Mouse (Mus musculus) midbrain, embryonic 14.5 days (tissue): ENCODE data around the gene Tiprl. TPM values are rescaled to one million over a fixed set of nuclear protein-coding genes. Genes with fewer than 3 reads are reported as not detected.

Experiments used
- ATAC-seq: fragments of 200-750 bp; cut with Nextera tagmentation; 2 replicates; pipeline ENCODE4 v1.8.0; 2017; ENCODE audit warnings: moderate number of reproducible peaks, moderate library complexity; ENCODE audit not compliant: low FRiP score, low TSS enrichment
- DNase-seq: peaks from one replicate; pipeline ENCODE4 v3.0.0-alpha.2; 2015
- H3K27ac ChIP-seq: fragments of 300-500 bp; sonication (generic); replicated peaks from 2 replicates; pipeline ENCODE4 v1.5.1; 2014; ENCODE audit warnings: mild to moderate bottlenecking, low read depth, low read length, moderate library complexity
- H3K27me3 ChIP-seq: fragments of 300-500 bp; sonication (generic); 2 replicates; pipeline ENCODE4 v1.6.1; 2014; ENCODE audit warnings: low read length, control low read depth, mixed read lengths; ENCODE audit not compliant: control insufficient read depth, insufficient read depth
- H3K36me3 ChIP-seq: fragments of 300-500 bp; sonication (generic); 2 replicates; pipeline ENCODE4 v1.6.1; 2014; ENCODE audit warnings: low read length, control low read depth; ENCODE audit not compliant: control insufficient read depth, insufficient read depth
- H3K4me1 ChIP-seq: fragments of 300-500 bp; sonication (generic); 2 replicates; pipeline ENCODE4 v1.6.1; 2014; ENCODE audit warnings: mild to moderate bottlenecking, antibody characterized with exemption, low read length, control low read depth; ENCODE audit not compliant: control insufficient read depth, insufficient read depth
- H3K4me2 ChIP-seq: fragments of 300-500 bp; sonication (generic); 2 replicates; pipeline ENCODE4 v1.6.1; 2014; ENCODE audit warnings: mild to moderate bottlenecking, low read length, moderate library complexity
- H3K4me3 ChIP-seq: fragments of 300-500 bp; sonication (generic); replicated peaks from 2 replicates; pipeline ENCODE4 v1.5.1; 2014; ENCODE audit warnings: low read depth, low read length
- H3K9ac ChIP-seq: fragments of 300-500 bp; sonication (generic); replicated peaks from 2 replicates; pipeline ENCODE4 v1.6.1; 2014; ENCODE audit warnings: mild to moderate bottlenecking, low read length, moderate library complexity
- H3K9me3 ChIP-seq: fragments of 300-500 bp; sonication (generic); 2 replicates; pipeline ENCODE4 v1.6.1; 2016; ENCODE audit warnings: low read length, control low read depth, mixed read lengths; ENCODE audit not compliant: control insufficient read depth
- WGBS: fragments of 180-500 bp; shearing (Covaris S2); extraction: QIAGEN DNeasy Blood & Tissue Kit; methylation state at CpG from one replicate; pipeline ENCODE4 v1.1.7; 2014; 5-methylcytosine and 5-hydroxymethylcytosine counted together
- polyA plus RNA-seq: library from polyadenylated mRNA; unstranded; fragments of >200 nt; fragmentation: Nextera tagmentation; extraction: Ambion mirVana; gene quantifications from 2 replicates; pipeline ENCODE4 v1.2.1, GENCODE M21; 2014

Gene Tiprl
- polyA plus RNA-seq, 1 experiment from 2014 or later = 150 TPM

GRCm38 (mm10) chr1:165252027-165252671 is 15.4 kb upstream of the Tiprl start:
- Histone ChIP-seq H3K9ac (no peak overlapping the region), H3K9me3 (no peaks in the 10 kb centered on the region), H3K4me2 (no peak overlapping the region), H3K27ac (no peak overlapping the region), H3K4me3 (no peak overlapping the region), H3K4me1 (no peaks in the 10 kb centered on the region), H3K27me3 (no peaks in the 10 kb centered on the region), H3K36me3 (no peaks in the 10 kb centered on the region)
- peak; percentile 78 for DNase-seq
- ATAC-seq = no peak
- 49% methylated on average over 11 of the region's 11 CpGs for WGBS

- H3K9me3 ChIP-seq = no peaks in the 10 kb centered on the region
- 93% methylated on average over 2 of the region's 2 CpGs for WGBS
Measured at GRCm38 (mm10) chr1:165250546-165250945, 13.8 kb upstream of the Tiprl start.

GRCm38 (mm10) chr1:165248842-165249241 is 12.0 kb upstream of the Tiprl start:
- no peaks in the 10 kb centered on the region for H3K4me1 ChIP-seq
- H3K4me3 ChIP-seq = no peak overlapping the region
- no peaks in the 10 kb centered on the region for H3K27me3 ChIP-seq
- no peak overlapping the region for H3K9ac ChIP-seq
- no peak overlapping the region for H3K27ac ChIP-seq
- H3K4me2 ChIP-seq = no peak overlapping the region
- H3K9me3 ChIP-seq = no peaks in the 10 kb centered on the region
- no peaks in the 10 kb centered on the region for H3K36me3 ChIP-seq
- ATAC-seq (no peak), DNase-seq (no peak)
- 62% methylated on average over 4 of the region's 4 CpGs for WGBS

More at GRCm38 (mm10) chr1:165250546-165250945, 13.8 kb upstream of the Tiprl start:
- DNase-seq = no peak
- H3K27me3 ChIP-seq = no peaks in the 10 kb centered on the region
- H3K36me3 ChIP-seq = no peaks in the 10 kb centered on the region
- no peak overlapping the region for H3K9ac ChIP-seq
- H3K4me2 ChIP-seq = no peak overlapping the region
- H3K27ac ChIP-seq = no peak overlapping the region
- no peak for ATAC-seq
- no peak overlapping the region for H3K4me3 ChIP-seq
- no peaks in the 10 kb centered on the region for H3K4me1 ChIP-seq

GRCm38 (mm10) chr1:165247788-165248187 is 11.0 kb upstream of the Tiprl start:
- Histone ChIP-seq H3K27me3 (no peaks in the 10 kb centered on the region), H3K4me1 (no peaks in the 10 kb centered on the region), H3K9me3 (no peaks in the 10 kb centered on the region), H3K9ac (no peak overlapping the region), H3K4me2 (no peak overlapping the region), H3K27ac (no peak overlapping the region), H3K36me3 (no peaks in the 10 kb centered on the region), H3K4me3 (no peak overlapping the region)
- DNase-seq = no peak
- WGBS = 96% methylated on average over 3 of the region's 3 CpGs
- ATAC-seq = no peak

GRCm38 (mm10) chr1:165247085-165247484 is 10.3 kb upstream of the Tiprl start:
- H3K9ac ChIP-seq = no peak overlapping the region
- DNase-seq (no peak), ATAC-seq (no peak)
- no peak overlapping the region for H3K27ac ChIP-seq
- WGBS = 82% methylated on average over 5 of the region's 5 CpGs
- H3K36me3 ChIP-seq = no peaks in the 10 kb centered on the region
- H3K4me3 ChIP-seq = no peak overlapping the region
- H3K4me1 ChIP-seq = no peaks in the 10 kb centered on the region
- no peaks in the 10 kb centered on the region for H3K27me3 ChIP-seq
- H3K4me2 ChIP-seq = no peak overlapping the region
- no peaks in the 10 kb centered on the region for H3K9me3 ChIP-seq

GRCm38 (mm10) chr1:165246587-165246986 is 9.8 kb upstream of the Tiprl start:
- Histone ChIP-seq H3K9me3 (no peaks in the 10 kb centered on the region), H3K36me3 (no peaks in the 10 kb centered on the region), H3K4me2 (no peak overlapping the region), H3K4me3 (no peak overlapping the region), H3K27ac (no peak overlapping the region), H3K27me3 (no peaks in the 10 kb centered on the region), H3K9ac (no peak overlapping the region), H3K4me1 (no peaks in the 10 kb centered on the region)
- no peak for DNase-seq
- no peak for ATAC-seq
- WGBS = 85% methylated on average over 5 of the region's 5 CpGs

- H3K27me3 ChIP-seq = no peaks in the 10 kb centered on the region
- no peaks in the 10 kb centered on the region for H3K36me3 ChIP-seq
- 10% methylated on average over 10 of the region's 10 CpGs for WGBS
- no peak for ATAC-seq
- peak overlapping the region; percentile 88; the same call in 1 of the 2 replicates for H3K27ac ChIP-seq
- H3K9ac ChIP-seq = peak overlapping the region; percentile 80
- peaks cover 8% of the 10 kb centered on the region for H3K4me1 ChIP-seq
- peak overlapping the region; percentile 81 for H3K4me2 ChIP-seq
- DNase-seq = peak; percentile 7
- no peaks in the 10 kb centered on the region for H3K9me3 ChIP-seq
- peak overlapping the region; percentile 91 for H3K4me3 ChIP-seq
Measured at GRCm38 (mm10) chr1:165235846-165236245, 950 bp downstream of the Tiprl start.

GRCm38 (mm10) chr1:165233806-165234205 is 3.0 kb downstream of the Tiprl start:
- Histone ChIP-seq H3K36me3 (no peaks in the 10 kb centered on the region), H3K27ac (no peak overlapping the region), H3K4me3 (no peak overlapping the region), H3K4me2 (no peak overlapping the region), H3K9me3 (no peaks in the 10 kb centered on the region), H3K27me3 (no peaks in the 10 kb centered on the region), H3K9ac (no peak overlapping the region), H3K4me1 (peaks cover 8% of the 10 kb centered on the region)
- no peak for DNase-seq
- 80% methylated on average over 2 of the region's 2 CpGs for WGBS
- no peak for ATAC-seq

- no peak overlapping the region for H3K27ac ChIP-seq
- no peak overlapping the region for H3K4me2 ChIP-seq
- H3K9ac ChIP-seq = no peak overlapping the region
- H3K9me3 ChIP-seq = no peaks in the 10 kb centered on the region
- peaks cover 6% of the 10 kb centered on the region for H3K4me1 ChIP-seq
- no peak for ATAC-seq
- peaks cover 8% of the 10 kb centered on the region for H3K36me3 ChIP-seq
- H3K27me3 ChIP-seq = no peaks in the 10 kb centered on the region
- no peak for DNase-seq
- no peak overlapping the region for H3K4me3 ChIP-seq
- 98% methylated on average over 4 of the region's 4 CpGs for WGBS
Measured at GRCm38 (mm10) chr1:165230691-165231090, 6.1 kb downstream of the Tiprl start.
